Mouse (Mus musculus): ENCODE data around the gene Ptcra. TPM values are rescaled to one million over a fixed set of nuclear protein-coding genes. Genes with fewer than 3 reads are reported as not detected.

Ptcra gene
- total RNA-seq, 2 experiments from 2014 or later: 0.72 TPM; not detected in 1

- ATAC-seq (replicated peaks; ENCODE audit: poor library complexity): no peak
Observed at GRCm38 (mm10) chr17:46727271-46727670, 36.2 kb downstream of the Ptcra start.

GRCm38 (mm10) chr17:46725731-46726645, 37.5 kb downstream of the Ptcra start:
- no peak for ATAC-seq (replicated peaks; ENCODE audit: poor library complexity)

DNA sequence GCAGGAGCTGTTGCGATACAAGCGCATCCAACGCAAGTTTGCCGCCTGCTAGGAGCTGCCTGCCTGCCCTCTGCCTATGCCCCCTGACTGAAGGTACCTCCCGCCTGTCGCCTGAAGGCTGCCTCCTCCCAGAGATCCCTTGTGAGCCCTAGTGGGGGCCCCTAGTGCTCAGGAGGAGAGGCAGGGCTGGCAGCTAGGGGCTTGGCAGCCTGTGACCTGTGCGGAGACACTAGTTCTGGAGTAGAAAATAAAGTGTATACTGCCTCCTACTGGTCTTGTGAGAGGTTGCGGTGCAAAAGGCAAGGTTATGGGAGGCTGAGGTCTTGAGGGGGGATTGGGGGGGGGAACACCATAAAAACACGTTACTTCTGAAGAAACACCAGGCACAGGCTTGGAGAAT, 38.2 kb downstream of the Ptcra start:
- peak; percentile 81 for ATAC-seq (replicated peaks; ENCODE audit: poor library complexity)

- ATAC-seq (replicated peaks; ENCODE audit: poor library complexity): no peak
Observed at GRCm38 (mm10) chr17:46724477-46725084, 38.9 kb downstream of the Ptcra start.

DNA sequence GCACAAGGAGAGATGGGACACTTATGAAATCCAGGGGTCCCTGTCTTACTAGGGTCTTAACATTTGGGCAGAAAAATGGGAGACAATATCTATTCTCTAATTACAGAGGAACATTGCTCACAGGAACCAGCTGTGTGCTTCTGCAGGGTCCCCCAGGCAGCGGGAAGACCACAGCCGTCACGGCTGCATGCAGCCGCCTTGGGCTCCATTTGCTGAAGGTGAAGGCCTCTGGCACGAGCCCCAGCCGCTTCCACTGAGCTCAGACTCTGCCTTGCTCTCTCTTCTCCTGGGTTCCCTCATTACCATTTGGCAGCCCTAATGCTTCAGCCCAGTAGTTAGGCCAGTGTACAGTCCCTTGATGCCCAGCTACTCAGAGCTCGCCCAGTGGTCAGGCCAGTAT, 42.4 kb downstream of the Ptcra start:
- ATAC-seq (replicated peaks; ENCODE audit: poor library complexity): no peak

DNA sequence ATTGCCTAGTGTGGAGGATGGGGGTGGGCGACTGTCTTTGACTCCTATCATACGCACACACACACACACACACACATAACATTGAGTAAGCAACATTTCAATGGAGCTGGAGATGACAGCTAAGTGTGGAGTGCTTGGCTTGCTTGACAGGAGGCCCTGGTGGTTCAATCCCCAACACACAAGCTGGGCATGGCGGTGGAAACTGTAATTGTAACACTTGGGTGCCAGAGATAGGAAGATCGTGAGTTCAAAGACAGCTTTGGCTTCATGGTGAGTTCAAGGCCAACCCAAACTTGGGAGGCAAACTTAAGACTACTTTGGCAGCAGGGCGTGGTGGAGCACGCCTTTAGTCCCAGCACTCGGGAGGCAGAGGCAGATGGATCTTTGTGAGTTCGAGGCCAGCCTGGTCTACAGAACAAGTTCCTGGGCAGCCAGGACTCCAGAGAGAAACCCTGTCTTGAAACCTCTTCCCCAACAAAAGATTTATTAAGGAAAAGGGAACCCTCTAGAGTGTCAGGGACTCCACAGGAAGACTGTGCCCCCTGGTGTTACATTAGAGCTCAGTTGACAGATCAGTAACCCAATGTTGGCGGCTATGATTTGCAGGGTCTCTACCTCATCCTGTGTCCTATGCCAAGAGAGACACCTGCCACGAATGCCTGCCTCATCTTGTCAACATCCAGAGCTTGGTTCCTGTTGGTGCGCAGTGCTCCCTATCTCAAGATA, 48.6 kb downstream of the Ptcra start:
- no peak for ATAC-seq (replicated peaks; ENCODE audit: poor library complexity)

GRCm38 (mm10) chr17:46713849-46714248, 49.7 kb downstream of the Ptcra start:
- ATAC-seq (replicated peaks; ENCODE audit: poor library complexity): no peak

- ATAC-seq (replicated peaks; ENCODE audit: poor library complexity): no peak; the same call in 1 of the 2 replicates
Observed at GRCm38 (mm10) chr17:46712442-46712841, 51.1 kb downstream of the Ptcra start.

DNA sequence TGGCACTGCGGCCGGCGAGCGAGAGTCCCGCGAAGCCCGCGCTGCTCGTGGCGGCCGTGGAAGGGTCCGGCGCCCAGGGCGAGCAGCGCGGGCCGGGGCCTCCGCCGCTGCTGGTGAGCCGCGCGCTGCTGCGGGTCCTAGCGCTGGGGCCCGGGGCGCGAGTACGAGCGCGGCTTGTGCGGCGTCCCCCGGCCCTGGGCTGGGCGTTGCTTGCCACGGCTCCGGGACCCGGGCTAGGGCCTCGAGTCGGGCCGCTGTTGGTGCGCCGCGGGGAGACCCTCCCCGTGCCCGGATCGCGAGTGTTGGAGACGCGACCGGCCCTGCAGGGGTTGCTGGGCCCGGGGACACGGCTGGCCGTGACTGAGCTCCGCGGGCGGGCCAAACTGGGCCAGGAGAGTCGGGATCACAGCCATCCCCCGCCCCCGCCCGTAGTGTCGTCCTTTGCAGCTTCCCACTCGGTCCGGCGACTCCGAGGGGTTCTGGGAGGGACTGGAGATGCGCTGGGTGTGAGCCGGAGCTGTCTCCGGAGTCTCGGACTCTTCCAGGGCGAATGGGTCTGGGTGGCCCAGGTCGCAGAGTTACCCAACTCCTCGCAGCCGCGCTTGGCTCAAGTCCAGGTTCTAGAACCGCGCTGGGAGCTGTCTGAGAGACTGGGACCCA, 51.8 kb downstream of the Ptcra start:
- peak; percentile 15 for ATAC-seq (replicated peaks; ENCODE audit: poor library complexity)

DNA sequence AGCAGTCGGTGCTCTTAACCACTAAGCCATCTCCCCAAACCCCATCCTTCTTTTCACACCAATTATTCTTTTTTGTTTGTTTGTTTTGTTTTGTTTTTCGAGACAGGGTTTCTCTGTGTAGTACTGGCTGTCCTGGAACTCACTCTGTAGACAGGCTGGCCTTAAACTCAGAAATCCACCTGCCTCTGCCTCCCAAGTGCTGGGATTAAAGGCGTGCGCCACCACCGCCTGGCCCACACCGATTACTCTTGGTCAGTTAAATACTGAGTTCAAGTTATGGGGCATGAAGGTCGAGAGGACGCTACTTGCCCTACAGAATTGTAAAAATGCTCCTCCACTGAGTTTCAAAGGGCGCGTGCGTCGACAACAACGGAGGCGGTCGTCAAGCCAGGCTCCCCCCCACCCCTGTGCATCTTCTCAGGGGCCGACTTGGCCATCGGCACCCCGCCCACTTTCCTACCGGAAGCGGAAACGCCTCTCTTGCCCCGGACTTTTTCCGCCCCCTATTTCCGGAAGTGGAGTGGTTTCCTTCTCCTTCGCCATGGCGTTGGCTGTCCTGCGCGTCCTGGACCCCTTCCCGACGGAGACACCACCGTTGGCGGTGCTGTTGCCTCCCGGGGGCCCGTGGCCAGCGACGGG, 52.4 kb downstream of the Ptcra start, which contains the start of gene Pex6:
Pex6 (plus strand) TSS at position 505 of the 639 bp plus-strand sequence.
- ATAC-seq (replicated peaks; ENCODE audit: poor library complexity): peak; percentile 97

- ATAC-seq (replicated peaks; ENCODE audit: poor library complexity): no peak
Observed at GRCm38 (mm10) chr17:46706375-46707089, 57.0 kb downstream of the Ptcra start.

Other genes with a start within 250 kb of the Ptcra start
- 9.2 and 12.4 TPM in 2 replicates for gene Cul9, start 217.3 kb downstream of the Ptcra start, total RNA-seq (2015)
- 12.4 and 12.5 TPM in 2 replicates for gene Cul9, start 217.3 kb downstream of the Ptcra start, total RNA-seq (2017)
- 36.5 and 43.5 TPM in 2 replicates for gene Srf, start 207.5 kb downstream of the Ptcra start, total RNA-seq (2015)
- gene Srf, start 207.5 kb downstream of the Ptcra start, total RNA-seq (2017): 40.0 and 47.5 TPM in 2 replicates
- gene Ptk7, start 134.2 kb downstream of the Ptcra start, total RNA-seq (2015): 1.4 and 2.0 TPM in 2 replicates
- gene Ptk7, start 134.2 kb downstream of the Ptcra start, total RNA-seq (2017): 3.0 and 3.6 TPM in 2 replicates
- gene Klc4, start 117.7 kb downstream of the Ptcra start, total RNA-seq (2015): 1.9 and 2.9 TPM in 2 replicates
- 7.5 and 9.5 TPM in 2 replicates for gene Klc4, start 117.7 kb downstream of the Ptcra start, total RNA-seq (2017)
- 80.1 and 101 TPM in 2 replicates for gene Mrpl2, start 117.5 kb downstream of the Ptcra start, total RNA-seq (2015)
- 75.5 and 84.7 TPM in 2 replicates for gene Mrpl2, start 117.5 kb downstream of the Ptcra start, total RNA-seq (2017)
- 7.3 and 7.6 TPM in 2 replicates for gene Cul7, start 113.4 kb downstream of the Ptcra start, total RNA-seq (2015)
- gene Cul7, start 113.4 kb downstream of the Ptcra start, total RNA-seq (2017): 9.1 and 14.3 TPM in 2 replicates
- 12.4 and 13.6 TPM in 2 replicates for gene Rrp36, start 89.4 kb downstream of the Ptcra start, total RNA-seq (2015)
- 70.4 and 89.7 TPM in 2 replicates for gene Rrp36, start 89.4 kb downstream of the Ptcra start, total RNA-seq (2017)
- 47.6 and 53.5 TPM in 2 replicates for gene Mea1, start 84.9 kb downstream of the Ptcra start, total RNA-seq (2015)
- 74.9 and 77.6 TPM in 2 replicates for gene Mea1, start 84.9 kb downstream of the Ptcra start, total RNA-seq (2017)
- 36.4 and 40.8 TPM in 2 replicates for gene Klhdc3, start 82.8 kb downstream of the Ptcra start, total RNA-seq (2015)
- gene Klhdc3, start 82.8 kb downstream of the Ptcra start, total RNA-seq (2017): 26.3 and 27.8 TPM in 2 replicates
- gene Ppp2r5d, start 58.6 kb downstream of the Ptcra start, total RNA-seq (2015): 25.6 and 26.9 TPM in 2 replicates
- 44.1 and 46.1 TPM in 2 replicates for gene Ppp2r5d, start 58.6 kb downstream of the Ptcra start, total RNA-seq (2017)
- 7.8 and 10.2 TPM in 2 replicates for gene Pex6, start 52.2 kb downstream of the Ptcra start, total RNA-seq (2015)
- gene Pex6, start 52.2 kb downstream of the Ptcra start, total RNA-seq (2017): 11.3 TPM in 2 replicates
- not detected in 2 replicates for gene Gnmt, start 34.5 kb downstream of the Ptcra start, total RNA-seq (2015)
- gene Gnmt, start 34.5 kb downstream of the Ptcra start, total RNA-seq (2017): not detected in 2 replicates
- gene Cnpy3, start 11.5 kb downstream of the Ptcra start, total RNA-seq (2015): 30.6 and 34.3 TPM in 2 replicates
- gene Cnpy3, start 11.5 kb downstream of the Ptcra start, total RNA-seq (2017): 101 and 102 TPM in 2 replicates
- 27.3 and 28.5 TPM in 2 replicates for gene 2310039H08Rik, start 8.9 kb upstream of the Ptcra start, total RNA-seq (2015)
- 10.0 and 16.5 TPM in 2 replicates for gene 2310039H08Rik, start 8.9 kb upstream of the Ptcra start, total RNA-seq (2017)
- 113 and 123 TPM in 2 replicates for gene Rpl7l1, start 19.0 kb upstream of the Ptcra start, total RNA-seq (2015)
- gene Rpl7l1, start 19.0 kb upstream of the Ptcra start, total RNA-seq (2017): 142 and 179 TPM in 2 replicates
- gene Bicral, start 94.8 kb upstream of the Ptcra start, total RNA-seq (2015): 20.9 and 26.1 TPM in 2 replicates
- 16.2 and 20.3 TPM in 2 replicates for gene Bicral, start 94.8 kb upstream of the Ptcra start, total RNA-seq (2017)
- 11.3 and 12.5 TPM in 2 replicates for gene Tbcc, start 127.0 kb upstream of the Ptcra start, total RNA-seq (2015)
- 12.5 and 12.8 TPM in 2 replicates for gene Tbcc, start 127.0 kb upstream of the Ptcra start, total RNA-seq (2017)
- gene Prph2, start 146.7 kb upstream of the Ptcra start, total RNA-seq (2015): not detected in 2 replicates
- not detected in 2 replicates for gene Prph2, start 146.7 kb upstream of the Ptcra start, total RNA-seq (2017)
- gene Ubr2, start 246.8 kb upstream of the Ptcra start, total RNA-seq (2015): 37.8 and 39.0 TPM in 2 replicates
- gene Ubr2, start 246.8 kb upstream of the Ptcra start, total RNA-seq (2017): 25.8 and 28.3 TPM in 2 replicates

Measured in megakaryocyte progenitor cell, adult 5-6 weeks (primary cell).